Mouse (Mus musculus): Measurements from ENCODE around the gene Tubgcp4. TPM values are rescaled to one million over a fixed set of nuclear protein-coding genes. Genes with fewer than 3 reads are reported as not detected.

Tubgcp4 gene
- total and polyA plus RNA-seq, 2 experiments from 2014 or later: 23.0 to 35.8 TPM

- H3K9ac ChIP-seq (replicated peaks; ENCODE audit: low read length, poor library complexity, severe bottlenecking): no peak overlapping the region
- no peaks in the 10 kb centered on the region for H3K4me1 ChIP-seq (ENCODE audit: insufficient read depth, low read length)
- WGBS: 90% methylated on average over 5 of the region's 5 CpGs
- no peaks in the 10 kb centered on the region for H3K9me3 ChIP-seq (ENCODE audit: low read length)
- H3K27me3 ChIP-seq (ENCODE audit: insufficient read depth, low read length): no peaks in the 10 kb centered on the region
- DNase-seq (ENCODE audit: low spot score) (no peak), ATAC-seq (ENCODE audit: low FRiP score) (no peak)
- no peak overlapping the region for H3K27ac ChIP-seq (ENCODE audit: low read depth, low read length)
- peaks cover 42% of the 10 kb centered on the region for H3K36me3 ChIP-seq (ENCODE audit: insufficient read depth, low read length)
- no peak overlapping the region for H3K4me2 ChIP-seq (ENCODE audit: low read depth, low read length, poor library complexity, severe bottlenecking)
- no peak overlapping the region for H3K4me3 ChIP-seq (ENCODE audit: low read depth, low read length)
- no peak for TF ChIP-seq CTCF (IDR thresholded peaks at IDR 0.05)
Observed at GRCm38 (mm10) chr2:121244099-121244498, 73.6 kb downstream of the Tubgcp4 start.

Other genes starting within 250 kb of the Tubgcp4 start
- 31.0 and 34.0 TPM in 2 replicates for gene Ubr1, start 199.9 kb upstream of the Tubgcp4 start, total RNA-seq (2014; rRNA removed)
- 24.5 and 28.0 TPM in 2 replicates for gene Ubr1, start 199.9 kb upstream of the Tubgcp4 start, polyA plus RNA-seq (2015; fragmentation: Nextera tagmentation; extraction: Ambion mirVana)
- gene Tmem62, start 193.6 kb upstream of the Tubgcp4 start, total RNA-seq (2014; rRNA removed): 20.9 and 21.5 TPM in 2 replicates
- gene Tmem62, start 193.6 kb upstream of the Tubgcp4 start, polyA plus RNA-seq (2015; fragmentation: Nextera tagmentation; extraction: Ambion mirVana): 14.3 and 14.5 TPM in 2 replicates
- 51.9 and 65.7 TPM in 2 replicates for gene Ccndbp1, start 162.3 kb upstream of the Tubgcp4 start, total RNA-seq (2014; rRNA removed)
- 77.8 and 79.7 TPM in 2 replicates for gene Ccndbp1, start 162.3 kb upstream of the Tubgcp4 start, polyA plus RNA-seq (2015; fragmentation: Nextera tagmentation; extraction: Ambion mirVana)
- gene Epb42, start 133.6 kb upstream of the Tubgcp4 start, total RNA-seq (2014; rRNA removed): not detected in 2 replicates
- 0.12 TPM in 1 of 2 replicates, not detected in the other for gene Epb42, start 133.6 kb upstream of the Tubgcp4 start, polyA plus RNA-seq (2015; fragmentation: Nextera tagmentation; extraction: Ambion mirVana)
- 0.14 and 0.44 TPM in 2 replicates for gene Tgm5, start 84.8 kb upstream of the Tubgcp4 start, total RNA-seq (2014; rRNA removed)
- gene Tgm5, start 84.8 kb upstream of the Tubgcp4 start, polyA plus RNA-seq (2015; fragmentation: Nextera tagmentation; extraction: Ambion mirVana): 0.11 and 0.32 TPM in 2 replicates
- not detected in 2 replicates for gene Tgm7, start 60.9 kb upstream of the Tubgcp4 start, total RNA-seq (2014; rRNA removed)
- not detected in 2 replicates for gene Tgm7, start 60.9 kb upstream of the Tubgcp4 start, polyA plus RNA-seq (2015; fragmentation: Nextera tagmentation; extraction: Ambion mirVana)
- 17.1 and 21.7 TPM in 2 replicates for gene Adal, start 30.2 kb upstream of the Tubgcp4 start, total RNA-seq (2014; rRNA removed)
- gene Adal, start 30.2 kb upstream of the Tubgcp4 start, polyA plus RNA-seq (2015; fragmentation: Nextera tagmentation; extraction: Ambion mirVana): 18.2 and 19.1 TPM in 2 replicates
- gene Lcmt2, start 30.0 kb upstream of the Tubgcp4 start, total RNA-seq (2014; rRNA removed): 10.0 and 11.2 TPM in 2 replicates
- gene Lcmt2, start 30.0 kb upstream of the Tubgcp4 start, polyA plus RNA-seq (2015; fragmentation: Nextera tagmentation; extraction: Ambion mirVana): 13.5 and 14.8 TPM in 2 replicates
- gene Zscan29, start 471 bp downstream of the Tubgcp4 start, total RNA-seq (2014; rRNA removed): 6.5 and 7.2 TPM in 2 replicates
- 4.5 and 4.8 TPM in 2 replicates for gene Zscan29, start 471 bp downstream of the Tubgcp4 start, polyA plus RNA-seq (2015; fragmentation: Nextera tagmentation; extraction: Ambion mirVana)
- 262 and 292 TPM in 2 replicates for gene Trp53bp1, start 100.8 kb downstream of the Tubgcp4 start, total RNA-seq (2014; rRNA removed)
- gene Trp53bp1, start 100.8 kb downstream of the Tubgcp4 start, polyA plus RNA-seq (2015; fragmentation: Nextera tagmentation; extraction: Ambion mirVana): 90.3 and 93.3 TPM in 2 replicates
- gene Map1a, start 118.9 kb downstream of the Tubgcp4 start, total RNA-seq (2014; rRNA removed): 137 and 154 TPM in 2 replicates
- 48.1 and 49.4 TPM in 2 replicates for gene Map1a, start 118.9 kb downstream of the Tubgcp4 start, polyA plus RNA-seq (2015; fragmentation: Nextera tagmentation; extraction: Ambion mirVana)
- gene Ppip5k1, start 184.7 kb downstream of the Tubgcp4 start, total RNA-seq (2014; rRNA removed): 16.9 and 22.1 TPM in 2 replicates
- 18.5 and 20.0 TPM in 2 replicates for gene Ppip5k1, start 184.7 kb downstream of the Tubgcp4 start, polyA plus RNA-seq (2015; fragmentation: Nextera tagmentation; extraction: Ambion mirVana)
- gene Ckmt1, start 187.1 kb downstream of the Tubgcp4 start, total RNA-seq (2014; rRNA removed): 105 and 147 TPM in 2 replicates
- gene Ckmt1, start 187.1 kb downstream of the Tubgcp4 start, polyA plus RNA-seq (2015; fragmentation: Nextera tagmentation; extraction: Ambion mirVana): 120 and 144 TPM in 2 replicates
- not detected in 2 replicates for gene Strc, start 216.5 kb downstream of the Tubgcp4 start, total RNA-seq (2014; rRNA removed)
- gene Strc, start 216.5 kb downstream of the Tubgcp4 start, polyA plus RNA-seq (2015; fragmentation: Nextera tagmentation; extraction: Ambion mirVana): 0.02 TPM in 1 of 2 replicates, not detected in the other
- gene Pdia3, start 243.1 kb downstream of the Tubgcp4 start, total RNA-seq (2014; rRNA removed): 61.9 and 77.1 TPM in 2 replicates
- gene Pdia3, start 243.1 kb downstream of the Tubgcp4 start, polyA plus RNA-seq (2015; fragmentation: Nextera tagmentation; extraction: Ambion mirVana): 269 and 301 TPM in 2 replicates
- 2.7 and 3.8 TPM in 2 replicates for gene Catsper2, start 243.1 kb downstream of the Tubgcp4 start, total RNA-seq (2014; rRNA removed)
- gene Catsper2, start 243.1 kb downstream of the Tubgcp4 start, polyA plus RNA-seq (2015; fragmentation: Nextera tagmentation; extraction: Ambion mirVana): 2.6 and 3.0 TPM in 2 replicates